Mouse (Mus musculus) cerebellum, postnatal 14 days (tissue): ENCODE results near the gene Tbc1d30.
A peak's percentile ranks its signal among the peaks of the same experiment; 100 is the strongest.

ENCODE experiments used
- DNase-seq, 2 experiments: peaks; one replicate each; pipeline ENCODE4 v3.0.0; 2021; ENCODE audit warnings: mixed read lengths in 2 of 2

Gene Tbc1d30

GRCm38 (mm10) chr10:121310511-121311221, 40.4 kb downstream of the Tbc1d30 start:
- DNase-seq: peak; percentile 86 to 88

GRCm38 (mm10) chr10:121309801-121310510, 41.1 kb downstream of the Tbc1d30 start:
- peak; percentile 56 to 59 for DNase-seq

GRCm38 (mm10) chr10:121309123-121309655, 41.9 kb downstream of the Tbc1d30 start:
- no peak for DNase-seq

GRCm38 (mm10) chr10:121305441-121305840, 45.6 kb downstream of the Tbc1d30 start:
- peak in 1 of 2 experiments; percentile 30 for DNase-seq

DNA sequence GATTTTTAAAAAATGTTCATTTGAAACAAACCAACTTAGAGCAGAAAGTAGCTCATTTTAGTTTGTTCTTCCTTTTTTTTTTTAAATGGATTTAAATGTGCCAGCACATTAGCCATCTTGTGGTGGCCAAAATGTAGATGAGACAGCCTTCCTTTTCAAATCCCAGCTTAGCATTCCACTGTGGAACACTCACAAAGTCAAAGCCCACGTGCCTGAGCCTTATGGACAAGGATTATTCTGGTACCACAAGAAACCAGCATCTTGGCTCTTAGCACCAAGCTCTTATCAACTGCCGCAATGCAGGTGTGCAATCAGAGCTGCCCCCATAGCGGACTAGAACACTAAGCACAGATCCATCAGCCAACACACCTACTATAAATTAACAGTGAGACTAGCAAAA, 47.5 kb downstream of the Tbc1d30 start:
- no peak for DNase-seq

- DNase-seq: peak; percentile 33 to 75
These were observed 49.2 kb downstream of the Tbc1d30 start for GRCm38 (mm10) chr10:121301868-121302267.

GRCm38 (mm10) chr10:121300659-121301058, 50.4 kb downstream of the Tbc1d30 start:
- no peak for DNase-seq

DNA sequence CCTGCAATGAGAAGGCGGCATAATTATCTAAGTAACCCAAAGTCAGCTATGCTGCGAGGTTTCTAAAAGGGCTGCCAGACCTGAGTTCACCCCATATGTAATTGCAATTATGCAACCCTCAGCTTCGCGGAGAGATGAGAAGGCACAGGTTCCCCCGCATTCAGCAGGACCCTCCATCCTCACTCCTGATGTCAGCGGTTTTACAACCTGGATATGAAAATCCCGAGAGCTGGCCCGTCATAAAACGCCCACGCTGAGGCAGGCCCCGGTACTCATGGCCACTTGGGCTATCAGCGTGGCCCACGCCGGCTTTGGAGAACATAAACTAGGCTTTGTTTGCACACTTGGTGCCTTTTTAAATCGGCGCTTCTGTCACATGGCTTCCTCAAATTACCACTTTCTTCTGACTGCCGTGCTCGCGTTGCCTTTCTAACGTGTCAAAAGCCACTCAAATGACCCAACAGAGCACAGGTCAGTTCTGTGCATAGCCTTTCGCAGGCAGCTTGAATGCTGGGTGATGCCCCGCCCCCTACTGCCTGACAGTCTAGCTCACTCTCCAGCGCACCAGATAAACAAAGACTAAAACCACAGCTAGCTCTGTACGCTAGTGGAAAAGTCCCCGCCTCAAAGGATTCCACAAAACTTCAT, 53.9 kb downstream of the Tbc1d30 start:
- DNase-seq: peak in 1 of 2 experiments; percentile 38

DNA sequence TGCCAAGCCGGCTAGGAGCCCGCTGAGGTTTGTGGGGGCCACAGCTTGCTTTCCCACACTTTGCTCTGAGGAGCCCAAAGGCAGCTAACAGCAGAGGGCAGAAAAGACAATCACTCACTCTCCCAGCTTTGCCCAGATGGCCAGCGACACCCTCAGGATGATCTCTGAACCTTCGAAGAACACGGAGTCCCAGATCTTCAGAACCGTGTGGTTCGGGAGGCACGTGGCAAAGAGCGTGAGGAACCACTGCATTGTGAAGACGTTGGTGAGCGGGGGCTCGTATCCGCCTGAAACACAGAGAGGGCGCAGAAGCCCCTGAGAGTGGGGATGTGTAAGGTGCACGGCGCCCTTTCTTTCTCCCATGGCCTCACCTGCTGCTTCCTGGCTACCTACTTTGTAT, 56.6 kb downstream of the Tbc1d30 start:
- DNase-seq: no peak

DNA sequence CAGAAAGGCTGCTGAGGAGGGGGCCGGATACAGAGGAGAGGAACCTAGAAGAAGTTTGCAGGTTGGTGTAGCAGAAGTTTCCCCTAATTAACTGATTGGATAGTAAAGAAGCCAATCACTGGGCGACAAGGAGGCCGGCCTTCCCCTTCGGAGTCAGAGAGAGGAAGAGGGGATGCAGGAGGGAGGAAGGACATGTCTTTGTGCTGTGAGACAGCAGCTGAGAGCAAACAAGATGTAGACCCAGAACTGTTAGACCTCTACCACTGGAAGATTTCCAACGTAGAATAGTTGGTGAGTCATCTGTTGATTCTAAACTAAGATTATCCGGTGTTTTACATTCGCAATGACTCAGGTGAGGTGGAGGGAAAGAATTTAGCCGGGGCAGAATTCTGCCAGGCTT, 57.2 kb downstream of the Tbc1d30 start:
- DNase-seq: no peak

DNA sequence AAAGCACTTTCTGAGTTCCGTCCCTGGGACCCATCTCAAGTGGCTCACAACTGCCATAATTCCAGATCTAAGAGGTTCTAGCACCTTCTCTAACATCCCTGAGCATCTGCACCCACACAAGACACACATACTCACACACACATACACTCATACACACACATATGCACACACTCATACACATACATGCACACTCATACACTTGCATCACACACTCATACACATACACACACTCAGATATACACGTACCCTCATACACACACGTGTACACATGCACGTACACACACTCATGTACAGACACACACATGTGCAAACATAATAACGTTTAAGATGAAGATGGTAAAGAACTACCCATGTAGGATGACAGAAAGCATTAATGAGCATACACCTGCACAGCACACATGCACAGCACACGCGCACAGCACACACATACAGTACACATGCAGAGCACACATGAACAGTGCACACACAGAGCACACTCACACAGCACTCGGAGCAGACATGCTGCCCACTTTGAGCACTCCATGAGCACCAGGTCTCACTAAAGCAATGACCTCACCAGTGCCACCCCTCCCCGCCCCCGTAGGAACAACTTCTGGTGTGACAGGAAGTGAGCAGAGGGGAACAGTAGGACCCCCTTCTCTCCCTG, 59.7 kb downstream of the Tbc1d30 start:
- no peak for DNase-seq

GRCm38 (mm10) chr10:121290682-121291078, 60.4 kb downstream of the Tbc1d30 start:
- peak; percentile 28 to 44 for DNase-seq

GRCm38 (mm10) chr10:121289970-121290681, 61.0 kb downstream of the Tbc1d30 start:
- peak in 1 of 2 experiments; percentile 26 for DNase-seq

GRCm38 (mm10) chr10:121282926-121283325, 68.2 kb downstream of the Tbc1d30 start:
- no peak for DNase-seq

GRCm38 (mm10) chr10:121282436-121282835, 68.6 kb downstream of the Tbc1d30 start:
- no peak for DNase-seq

DNA sequence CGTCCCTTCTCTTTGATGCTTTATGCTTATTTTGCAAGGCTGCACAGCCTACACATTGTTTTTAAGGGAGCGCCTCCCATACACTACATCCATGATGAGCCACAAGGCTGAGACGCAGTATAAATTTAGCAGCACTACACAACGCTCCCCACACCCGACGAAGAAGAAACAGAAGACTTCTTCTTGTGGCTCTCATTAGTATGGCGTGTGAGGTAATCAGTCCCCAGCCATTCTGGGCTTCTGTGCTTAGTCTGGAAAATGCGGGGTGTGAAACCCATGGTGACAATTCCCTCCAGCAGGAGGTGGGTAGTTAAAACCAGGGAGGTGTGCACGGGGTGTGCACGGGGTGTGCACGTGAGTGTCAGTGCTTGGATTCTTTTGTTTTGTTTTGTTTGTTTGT, 70.1 kb downstream of the Tbc1d30 start:
- no peak for DNase-seq

DNA sequence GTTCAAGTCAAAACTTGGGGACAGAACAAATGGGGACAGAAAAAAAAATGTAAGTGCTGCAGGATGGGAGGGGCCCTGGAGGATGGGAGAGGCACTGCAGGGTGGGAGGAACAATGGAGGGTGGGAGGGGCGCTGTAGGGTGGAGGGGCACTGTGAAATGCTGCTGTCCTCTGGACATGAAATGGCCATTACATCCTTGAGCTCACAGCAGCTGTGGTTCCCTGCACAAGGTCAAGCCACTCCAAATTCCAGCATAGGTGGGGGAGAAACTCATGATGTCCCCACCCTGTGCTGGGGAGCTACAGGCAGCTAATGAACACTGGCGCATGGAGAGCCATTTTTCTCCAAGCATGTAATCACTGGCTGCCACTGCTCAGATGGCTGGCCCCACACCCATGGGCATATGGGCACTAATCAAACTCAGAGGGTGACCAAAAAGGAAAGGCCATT, 74.0 kb downstream of the Tbc1d30 start:
- peak; percentile 65 to 70 for DNase-seq

DNA sequence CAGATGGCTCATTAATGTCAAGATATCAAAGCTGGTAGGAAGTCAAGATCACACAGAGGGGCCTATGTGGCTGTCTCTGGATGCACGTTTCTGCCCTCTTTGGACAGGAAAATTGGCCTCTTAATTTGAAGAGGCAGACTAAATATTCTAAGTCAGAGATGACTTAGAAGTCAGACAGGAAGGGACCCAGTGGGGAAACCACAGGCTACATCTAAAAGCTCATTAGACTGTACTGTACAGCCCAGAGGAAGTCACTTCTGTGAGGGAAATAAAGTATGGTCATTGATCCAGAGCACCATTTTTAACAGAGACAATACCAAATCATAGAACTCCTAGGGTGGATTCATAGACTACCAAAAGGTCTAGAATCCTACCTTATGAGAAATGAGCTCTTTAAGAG, 76.1 kb downstream of the Tbc1d30 start:
- no peak for DNase-seq

- DNase-seq: no peak
These were observed 80.1 kb downstream of the Tbc1d30 start for GRCm38 (mm10) chr10:121271002-121271401.

DNA sequence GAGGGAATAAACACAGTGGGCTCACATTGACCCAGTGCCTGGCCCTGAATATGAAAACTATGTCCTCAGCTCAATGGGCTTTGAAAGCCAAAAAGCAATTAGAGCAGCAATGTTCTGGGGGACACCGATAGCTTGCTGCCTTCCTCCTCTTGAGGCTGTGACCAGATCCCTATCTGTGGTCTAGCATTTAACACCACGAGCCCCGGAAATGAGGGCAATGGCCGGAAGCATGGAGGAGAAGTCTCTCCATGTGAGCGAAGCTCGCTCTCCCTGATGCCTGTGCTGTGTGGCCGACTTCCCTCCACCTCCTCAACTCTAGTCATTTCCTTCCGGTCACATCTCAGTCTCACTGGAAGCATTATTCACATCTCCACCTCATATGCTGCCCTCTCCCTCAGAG, 82.3 kb downstream of the Tbc1d30 start:
- no peak for DNase-seq

DNA sequence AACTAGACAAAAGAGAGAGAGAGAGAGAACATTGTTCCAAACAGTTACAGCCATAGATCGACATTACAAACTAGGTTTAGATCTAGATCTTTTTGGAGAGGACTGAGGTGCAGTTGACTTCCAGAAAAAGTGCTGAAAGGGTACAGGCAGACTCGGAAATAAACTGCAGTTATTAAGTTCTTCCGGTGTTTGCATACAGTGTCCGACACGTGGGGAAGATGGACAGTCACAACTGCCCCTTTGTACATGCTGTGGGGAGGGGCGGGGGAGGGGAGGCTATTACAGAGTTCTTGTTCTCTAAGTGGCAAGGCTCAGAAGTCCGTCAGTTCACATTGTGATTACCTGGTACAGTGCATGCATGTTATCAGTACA, 86.9 kb downstream of the Tbc1d30 start:
- no peak for DNase-seq

GRCm38 (mm10) chr10:121263520-121264203, 87.4 kb downstream of the Tbc1d30 start:
- DNase-seq: no peak
